Mouse (Mus musculus) heart, embryonic 11.5 days (tissue): ENCODE results near the gene Zfp956. TPM values are rescaled to one million over a fixed set of nuclear protein-coding genes. Genes with fewer than 3 reads are reported as not detected.
"Not testable (repeated sequence)": the region's sequence is repeated elsewhere in the genome, so short reads cannot be mapped to it uniquely, and the experiment has no call there.

Experiments used
- ATAC-seq: fragments of 200-750 bp; cut with Nextera tagmentation; replicated peaks from 2 replicates; pipeline ENCODE4 v1.8.0; 2017; ENCODE audit warnings: moderate library complexity; ENCODE audit not compliant: insufficient number of reproducible peaks, low FRiP score, low TSS enrichment
- H3K27ac ChIP-seq: fragments of 300-500 bp; sonication (generic); 2 replicates; pipeline ENCODE4 v1.5.1; 2014; ENCODE audit warnings: mild to moderate bottlenecking, low read depth, low read length
- H3K27me3 ChIP-seq: fragments of 300-500 bp; sonication (generic); 2 replicates; pipeline ENCODE4 v1.6.1; 2014; ENCODE audit warnings: mild to moderate bottlenecking, low read length, mixed read lengths; ENCODE audit not compliant: control insufficient read depth, insufficient read depth
- H3K36me3 ChIP-seq: fragments of 300-500 bp; sonication (generic); 2 replicates; pipeline ENCODE4 v1.6.1; 2014; ENCODE audit warnings: mild to moderate bottlenecking, low read length, moderate library complexity, mixed read lengths; ENCODE audit not compliant: control insufficient read depth, insufficient read depth
- H3K4me1 ChIP-seq: fragments of 300-500 bp; sonication (generic); 2 replicates; pipeline ENCODE4 v1.6.1; 2014; ENCODE audit warnings: low read length; ENCODE audit not compliant: control insufficient read depth, insufficient read depth
- H3K4me2 ChIP-seq: fragments of 300-500 bp; sonication (generic); 2 replicates; pipeline ENCODE4 v1.6.1; 2014; ENCODE audit warnings: mild to moderate bottlenecking, moderate library complexity
- H3K4me3 ChIP-seq: fragments of 300-500 bp; sonication (generic); 2 replicates; pipeline ENCODE4 v1.5.1; 2014; ENCODE audit warnings: low read depth, low read length
- H3K9ac ChIP-seq: fragments of 300-500 bp; sonication (generic); 2 replicates; pipeline ENCODE4 v1.6.1; 2014; ENCODE audit warnings: mild to moderate bottlenecking, low read depth, low read length, moderate library complexity
- H3K9me3 ChIP-seq: fragments of 300-500 bp; sonication (generic); replicated peaks from 2 replicates; pipeline ENCODE4 v1.6.1; 2016; ENCODE audit warnings: low read length; ENCODE audit not compliant: control insufficient read depth
- WGBS: fragments of 180-500 bp; shearing (Covaris S2); extraction: QIAGEN DNeasy Blood & Tissue Kit; methylation state at CpG from one replicate; pipeline ENCODE4 v1.1.7; 2014; ENCODE audit not compliant: insufficient replicate concordance; 5-methylcytosine and 5-hydroxymethylcytosine counted together
- polyA plus RNA-seq: library from polyadenylated mRNA; unstranded; fragments of >200 nt; fragmentation: Nextera tagmentation; extraction: Ambion mirVana; gene quantifications from 2 replicates; pipeline ENCODE4 v1.2.1, GENCODE M21; 2014

Zfp956 gene
- polyA plus RNA-seq, 1 experiment from 2014 or later, result 2.5 TPM

- no peak overlapping the region for H3K4me2 ChIP-seq
- H3K9ac ChIP-seq, result no peak overlapping the region
- no peaks in the 10 kb centered on the region for H3K36me3 ChIP-seq
- H3K4me1 ChIP-seq, result peaks cover 3% of the 10 kb centered on the region; the same call in 1 of the 2 replicates
- H3K4me3 ChIP-seq, result no peak overlapping the region
- ATAC-seq, result no peak
- peaks cover 3% of the 10 kb centered on the region; the same call in 1 of the 2 replicates for H3K9me3 ChIP-seq
- no peak overlapping the region for H3K27ac ChIP-seq
- WGBS, result 88% methylated on average over 4 of the region's 4 CpGs
- peaks cover 8% of the 10 kb centered on the region for H3K27me3 ChIP-seq
These were observed 5.8 kb upstream of the Zfp956 start for GRCm38 (mm10) chr6:47947388-47947787.

GRCm38 (mm10) chr6:47954425-47954824 is 1.2 kb downstream of the Zfp956 start:
- H3K27me3 ChIP-seq, result peaks cover 19% of the 10 kb centered on the region
- H3K4me2 ChIP-seq, result no peak overlapping the region
- no peaks in the 10 kb centered on the region for H3K9me3 ChIP-seq
- H3K4me1 ChIP-seq, result 0 out of 2 replicates have a peak, but pooled peaks cover 3% of the 10 kb centered on the region
- H3K27ac ChIP-seq, result no peak overlapping the region
- 86% methylated on average over 3 of the region's 3 CpGs for WGBS
- ATAC-seq, result no peak
- H3K4me3 ChIP-seq, result no peak overlapping the region
- H3K36me3 ChIP-seq, result no peaks in the 10 kb centered on the region
- H3K9ac ChIP-seq, result no peak overlapping the region

GRCm38 (mm10) chr6:47957816-47958215 is 4.6 kb downstream of the Zfp956 start:
- H3K36me3 ChIP-seq, result no peaks in the 10 kb centered on the region
- no peak overlapping the region for H3K4me3 ChIP-seq
- no peak overlapping the region for H3K9ac ChIP-seq
- H3K4me2 ChIP-seq, result no peak overlapping the region
- H3K9me3 ChIP-seq, result no peaks in the 10 kb centered on the region
- H3K27me3 ChIP-seq, result peaks cover 13% of the 10 kb centered on the region; the same call in 1 of the 2 replicates
- no peak for ATAC-seq
- H3K4me1 ChIP-seq, result 0 out of 2 replicates have a peak, but pooled peaks cover 3% of the 10 kb centered on the region
- no peak overlapping the region for H3K27ac ChIP-seq

- Histone ChIP-seq H3K9ac (no peak overlapping the region), H3K27me3 (peaks cover 17% of the 10 kb centered on the region), H3K4me3 (no peak overlapping the region), H3K4me1 (no peaks in the 10 kb centered on the region), H3K36me3 (no peaks in the 10 kb centered on the region), H3K27ac (no peak overlapping the region), H3K4me2 (no peak overlapping the region), H3K9me3 (no peaks in the 10 kb centered on the region)
- WGBS, result 84% methylated on average over 6 of the region's 6 CpGs
- no peak for ATAC-seq
These were observed 7.7 kb downstream of the Zfp956 start for GRCm38 (mm10) chr6:47960685-47961421.

GRCm38 (mm10) chr6:47963051-47963450 is 9.9 kb downstream of the Zfp956 start:
- H3K4me1 ChIP-seq, result no peaks in the 10 kb centered on the region
- no peak overlapping the region for H3K27ac ChIP-seq
- no peak for ATAC-seq
- H3K9me3 ChIP-seq, result no peaks in the 10 kb centered on the region
- 73% methylated on average over 7 of the region's 7 CpGs for WGBS
- H3K4me2 ChIP-seq, result no peak overlapping the region
- H3K27me3 ChIP-seq, result peaks cover 21% of the 10 kb centered on the region
- no peak overlapping the region for H3K9ac ChIP-seq
- no peaks in the 10 kb centered on the region for H3K36me3 ChIP-seq
- no peak overlapping the region for H3K4me3 ChIP-seq

- not testable (repeated sequence) for H3K4me3 ChIP-seq, H3K36me3 ChIP-seq, H3K4me2 ChIP-seq, H3K27ac ChIP-seq, H3K4me1 ChIP-seq, H3K9ac ChIP-seq, ATAC-seq, H3K9me3 ChIP-seq
- WGBS, result 67% methylated on average over 1 of the region's 1 CpGs
- peaks cover 21% of the 10 kb centered on the region for H3K27me3 ChIP-seq
These were observed 15.0 kb downstream of the Zfp956 start for GRCm38 (mm10) chr6:47968166-47968565.

GRCm38 (mm10) chr6:47974599-47974998 is 21.4 kb downstream of the Zfp956 start:
- H3K27me3 ChIP-seq, result peaks cover 22% of the 10 kb centered on the region; the same call in 1 of the 2 replicates
- 80% methylated on average over 1 of the region's 1 CpGs for WGBS

GRCm38 (mm10) chr6:47978897-47979368 is 25.7 kb downstream of the Zfp956 start:
- Histone ChIP-seq H3K27me3 (peaks cover 23% of the 10 kb centered on the region), H3K27ac (no peak overlapping the region), H3K4me2 (no peak overlapping the region), H3K36me3 (no peaks in the 10 kb centered on the region), H3K4me1 (no peaks in the 10 kb centered on the region), H3K9ac (no peak overlapping the region), H3K9me3 (no peaks in the 10 kb centered on the region), H3K4me3 (no peak overlapping the region)
- peak; percentile 77 for ATAC-seq
- 13% methylated on average over 6 of the region's 6 CpGs for WGBS

More at GRCm38 (mm10) chr6:47974599-47974998, 21.4 kb downstream of the Zfp956 start:
- Histone ChIP-seq H3K9me3 (no peaks in the 10 kb centered on the region), H3K27ac (no peak overlapping the region), H3K36me3 (no peaks in the 10 kb centered on the region), H3K4me2 (no peak overlapping the region), H3K4me1 (no peaks in the 10 kb centered on the region), H3K4me3 (no peak overlapping the region), H3K9ac (no peak overlapping the region)
- no peak for ATAC-seq

GRCm38 (mm10) chr6:47983936-47984335 is 30.7 kb downstream of the Zfp956 start:
- no peaks in the 10 kb centered on the region for H3K36me3 ChIP-seq
- H3K27me3 ChIP-seq, result peaks cover 44% of the 10 kb centered on the region
- no peak overlapping the region for H3K4me3 ChIP-seq
- H3K9me3 ChIP-seq, result no peaks in the 10 kb centered on the region; the same call in 1 of the 2 replicates
- no peak overlapping the region for H3K9ac ChIP-seq
- no peak for ATAC-seq
- no peak overlapping the region for H3K4me2 ChIP-seq
- H3K4me1 ChIP-seq, result no peaks in the 10 kb centered on the region
- no peak overlapping the region for H3K27ac ChIP-seq
- 19% methylated on average over 2 of the region's 2 CpGs for WGBS
